Mouse (Mus musculus) CH12.LX (cell line): ENCODE data around the gene Serp2. TPM values are rescaled to one million over a fixed set of nuclear protein-coding genes. Genes with fewer than 3 reads are reported as not detected.

Experiments used
- DNase-seq: peaks from one replicate; pipeline ENCODE4 v3.0.0-alpha.2; 2013; ENCODE audit errors: extremely low read depth
- H3K27ac ChIP-seq: 2 replicates; pipeline ENCODE4 v1.5.1; 2012; ENCODE audit warnings: low read depth, mild to moderate bottlenecking, control low read depth, moderate library complexity; ENCODE audit not compliant: insufficient read depth
- H3K27me3 ChIP-seq: replicated peaks from 2 replicates; pipeline ENCODE3; 2012; ENCODE audit warnings: inconsistent platforms
- H3K36me3 ChIP-seq, 2 experiments: replicated peaks in 1 of 2; 2 replicates each; pipeline versions ENCODE3 to v1.6.1; 2012; ENCODE audit warnings: inconsistent platforms in 1 of 2, low read length in 1 of 2, mild to moderate bottlenecking in 1 of 2, mixed read lengths in 1 of 2, moderate library complexity in 1 of 2; ENCODE audit not compliant: control insufficient read depth in 1 of 2, insufficient read depth in 1 of 2
- H3K4me1 ChIP-seq, 2 experiments: 2 replicates each; pipeline ENCODE4 v1.6.1; 2012; ENCODE audit warnings: inconsistent platforms in 1 of 2, moderate library complexity in 1 of 2; ENCODE audit not compliant: insufficient read depth in 2 of 2, control insufficient read depth in 1 of 2
- H3K4me2 ChIP-seq: 2 replicates; pipeline ENCODE4 v1.6.1; 2012; ENCODE audit warnings: low read depth, mild to moderate bottlenecking, control low read depth; ENCODE audit not compliant: poor library complexity, insufficient read depth, severe bottlenecking
- H3K4me3 ChIP-seq, 3 experiments: fragments of 150-350 bp in 1 of 3; sonication (generic) in 1 of 3; replicated peaks in 1 of 3; 2 replicates each; pipeline versions ENCODE3 to v1.5.1; 2011 to 2012; ENCODE audit warnings: low read depth in 2 of 3, low read length in 2 of 3, mild to moderate bottlenecking in 2 of 3, moderate library complexity in 2 of 3, control low read depth in 1 of 3, improper control_type of control experiment in 1 of 3, inconsistent platforms in 1 of 3, mixed read lengths in 1 of 3; ENCODE audit not compliant: poor library complexity in 1 of 3
- H3K79me2 ChIP-seq: replicated peaks from 2 replicates; pipeline ENCODE4 v1.6.1; 2012; ENCODE audit warnings: mild to moderate bottlenecking, moderate library complexity; ENCODE audit not compliant: control insufficient read depth, poor library complexity, insufficient read depth, severe bottlenecking; ENCODE audit errors: extremely low read depth
- H3K9ac ChIP-seq: 2 replicates; pipeline ENCODE4 v1.6.1; 2012; ENCODE audit warnings: low read depth, mild to moderate bottlenecking, control low read depth, moderate library complexity; ENCODE audit not compliant: insufficient read depth
- H3K9me3 ChIP-seq: replicated peaks from 2 replicates; pipeline ENCODE3; 2012; ENCODE audit warnings: low read length, inconsistent platforms, mixed read lengths
- BHLHE40 ChIP-seq: IDR thresholded peaks from 2 replicates; pipeline ENCODE4 v1.6.1; 2011; ENCODE audit warnings: mild to moderate bottlenecking, low read depth, low read length, improper control_type of control experiment
- CHD1 ChIP-seq: IDR thresholded peaks from 2 replicates; pipeline ENCODE4 v1.6.1; 2012; ENCODE audit warnings: low read depth, low read length, improper control_type of control experiment, inconsistent platforms
- CHD2 ChIP-seq: IDR thresholded peaks from 2 replicates; pipeline ENCODE4 v1.6.1; 2011; ENCODE audit warnings: low read length, improper control_type of control experiment
- CTCF ChIP-seq, 2 experiments: IDR thresholded peaks in 1 of 2; conservative IDR thresholded peaks in 1 of 2; 2 replicates each; pipeline ENCODE4 v1.5.1; 2011 to 2012; ENCODE audit warnings: low read depth in 2 of 2, low read length in 2 of 2, improper control_type of control experiment in 1 of 2, inconsistent platforms in 1 of 2, mild to moderate bottlenecking in 1 of 2, moderate library complexity in 1 of 2
- EP300 ChIP-seq: IDR thresholded peaks from 2 replicates; pipeline ENCODE4 v1.6.1; 2011; ENCODE audit warnings: low read length, improper control_type of control experiment
- ETS1 ChIP-seq: conservative IDR thresholded peaks from 2 replicates; pipeline ENCODE4 v1.6.1; 2012; ENCODE audit warnings: low read depth, mild to moderate bottlenecking, inconsistent platforms, low read length, improper control_type of control experiment, moderate library complexity
- GABPA ChIP-seq: IDR thresholded peaks from 2 replicates; pipeline ENCODE4 v1.6.1; 2012; ENCODE audit warnings: low read depth, low read length, improper control_type of control experiment, inconsistent platforms; ENCODE audit not compliant: insufficient replicate concordance
- IRF4 ChIP-seq: IDR thresholded peaks from 2 replicates; pipeline ENCODE4 v1.6.1; 2014; ENCODE audit warnings: low read depth, mild to moderate bottlenecking, inconsistent platforms, low read length, improper control_type of control experiment
- JUN ChIP-seq: IDR thresholded peaks from 2 replicates; pipeline ENCODE4 v1.6.1; 2011; ENCODE audit warnings: low read depth, mild to moderate bottlenecking, low read length, improper control_type of control experiment, moderate library complexity; ENCODE audit not compliant: insufficient read depth
- JUND ChIP-seq: conservative IDR thresholded peaks from 2 replicates; pipeline ENCODE4 v1.6.1; 2011; ENCODE audit warnings: low read depth, low read length, improper control_type of control experiment
- KAT2A ChIP-seq: IDR thresholded peaks from 2 replicates; pipeline ENCODE4 v1.6.1; 2012; ENCODE audit warnings: low read length, improper control_type of control experiment, inconsistent platforms; ENCODE audit not compliant: insufficient replicate concordance
- MEF2A ChIP-seq: IDR thresholded peaks from 2 replicates; pipeline ENCODE4 v1.6.1; 2014; ENCODE audit warnings: low read depth, mild to moderate bottlenecking, inconsistent platforms, low read length, improper control_type of control experiment, borderline replicate concordance
- MYC ChIP-seq: IDR thresholded peaks from 2 replicates; pipeline ENCODE4 v1.6.1; 2011; ENCODE audit warnings: low read depth, mild to moderate bottlenecking, improper control_type of control experiment, low read length
- NRF1 ChIP-seq: IDR thresholded peaks from 2 replicates; pipeline ENCODE4 v1.6.1; 2014; ENCODE audit warnings: low read depth, mild to moderate bottlenecking, inconsistent platforms, low read length, improper control_type of control experiment, moderate library complexity
- PAX5 ChIP-seq: IDR thresholded peaks from 2 replicates; pipeline ENCODE4 v1.6.1; 2012; ENCODE audit warnings: low read length, inconsistent platforms, mixed read lengths
- POLR2A ChIP-seq: IDR thresholded peaks from 2 replicates; pipeline ENCODE4 v1.6.1; 2011; ENCODE audit warnings: low read depth, mild to moderate bottlenecking, improper control_type of control experiment, low read length
- POLR2AphosphoS2 ChIP-seq: IDR thresholded peaks from 2 replicates; pipeline ENCODE4 v1.6.1; 2011; ENCODE audit warnings: low read depth, low read length, improper control_type of control experiment
- RCOR1 ChIP-seq: conservative IDR thresholded peaks from 2 replicates; pipeline ENCODE4 v1.6.1; 2012; ENCODE audit warnings: low read depth, mild to moderate bottlenecking, inconsistent platforms, low read length, improper control_type of control experiment
- SIN3A ChIP-seq: IDR thresholded peaks from 2 replicates; pipeline ENCODE4 v1.6.1; 2012; ENCODE audit warnings: low read length, improper control_type of control experiment, inconsistent platforms
- SMC3 ChIP-seq: IDR thresholded peaks from 2 replicates; pipeline ENCODE4 v1.6.1; 2011; ENCODE audit warnings: low read depth, low read length, improper control_type of control experiment
- TBP ChIP-seq: conservative IDR thresholded peaks from 2 replicates; pipeline ENCODE4 v1.6.1; 2011; ENCODE audit warnings: low read depth, low read length, improper control_type of control experiment
- UBTF ChIP-seq: IDR thresholded peaks from 2 replicates; pipeline ENCODE4 v1.6.1; 2012; ENCODE audit warnings: low read depth, mild to moderate bottlenecking, inconsistent platforms, low read length, improper control_type of control experiment, moderate library complexity
- USF2 ChIP-seq: conservative IDR thresholded peaks from 2 replicates; pipeline ENCODE4 v1.6.1; 2011; ENCODE audit warnings: low read depth, low read length, improper control_type of control experiment
- ZC3H11A ChIP-seq: IDR thresholded peaks from 2 replicates; pipeline ENCODE4 v1.6.1; 2012; ENCODE audit warnings: low read depth, mild to moderate bottlenecking, inconsistent platforms, low read length, improper control_type of control experiment
- ZMIZ1 ChIP-seq: IDR thresholded peaks from 2 replicates; pipeline ENCODE4 v1.6.1; 2012; ENCODE audit warnings: low read depth, mild to moderate bottlenecking, inconsistent platforms, low read length, improper control_type of control experiment
- ZNF384 ChIP-seq: IDR thresholded peaks from 2 replicates; pipeline ENCODE4 v1.6.1; 2012; ENCODE audit warnings: low read depth, low read length, improper control_type of control experiment, inconsistent platforms
- dilution Hi-C: fragments of 300-500 bp; cut with MboI; formaldehyde crosslinking; loops from 2 replicates; pipeline ENCODE4 v1.14.3; 2020; ENCODE audit warnings: low sequenced_read_pairs; ENCODE audit not compliant: extremely low pct_unique_long_range_greater_than_20kb, extremely low pct_ligation_motif_present
- in situ Hi-C: fragments of 300-500 bp; cut with MboI; formaldehyde crosslinking; loops from 3 replicates; pipeline ENCODE4 v1.14.3; 2019; ENCODE audit warnings: low sequenced_read_pairs, low pct_ligation_motif_present, low pct_unique_long_range_greater_than_20kb, mixed read lengths
- polyA plus RNA-seq: library from polyadenylated mRNA; unstranded; fragments of >175 nt; gene quantifications from 2 replicates; pipeline ENCODE4 v1.2.1, GENCODE M21; 2012; ENCODE audit warnings: low read depth; ENCODE audit not compliant: insufficient read length
- total RNA-seq, 2 experiments: library from RNA; depleted of rRNA; stranded (reverse); fragments of 300-350 nt in 1 of 2; fragments of >200 nt in 1 of 2; gene quantifications; 2 replicates each; pipeline ENCODE4 v1.2.3; 2012 to 2014

Serp2 gene
- total and polyA plus RNA-seq, 3 experiments = not detected

- Histone ChIP-seq H3K27me3 (no peaks in the 10 kb centered on the region), H3K27ac (no peak overlapping the region), H3K36me3 (no peaks in the 10 kb centered on the region), H3K4me2 (no peak overlapping the region), H3K9ac (no peak overlapping the region), H3K79me2 (no peaks in the 10 kb centered on the region), H3K4me3 (no peak overlapping the region), H3K4me1 (peaks cover 6 to 16% of the 10 kb centered on the region in 2 experiments), H3K9me3 (no peaks in the 10 kb centered on the region)
- no peak for DNase-seq
- dilution Hi-C loops = no loop called here
- in situ Hi-C loops = no loop called here
- no peak for TF ChIP-seq SIN3A
- no peak for TF ChIP-seq GABPA
- no peak for TF ChIP-seq MEF2A
- TF ChIP-seq SMC3 = no peak
- TF ChIP-seq POLR2AphosphoS2 = no peak
- TF ChIP-seq TBP = no peak
- TF ChIP-seq CHD1 = no peak
- TF ChIP-seq ETS1 = no peak
- TF ChIP-seq BHLHE40 = no peak
- TF ChIP-seq JUND = no peak
- TF ChIP-seq MYC = no peak
Measured at GRCm38 (mm10) chr14:76541341-76541740, 15.3 kb downstream of the Serp2 start.

- Histone ChIP-seq H3K9ac (no peak overlapping the region), H3K4me1 (peaks cover 6 to 16% of the 10 kb centered on the region in 2 experiments), H3K9me3 (no peaks in the 10 kb centered on the region), H3K27ac (no peak overlapping the region), H3K4me2 (no peak overlapping the region), H3K4me3 (no peak overlapping the region), H3K27me3 (no peaks in the 10 kb centered on the region), H3K79me2 (no peaks in the 10 kb centered on the region), H3K36me3 (no peaks in the 10 kb centered on the region)
- in situ Hi-C loops = no loop called here
- no peak for DNase-seq
- TF ChIP-seq CHD2 (no peak), MEF2A (no peak)
- dilution Hi-C loops = no loop called here
Measured at GRCm38 (mm10) chr14:76540005-76540670, 16.6 kb downstream of the Serp2 start.

GRCm38 (mm10) chr14:76536921-76537320 is 19.8 kb downstream of the Serp2 start:
- TF ChIP-seq ZMIZ1 (no peak), JUN (no peak), BHLHE40 (no peak), POLR2AphosphoS2 (no peak), CHD2 (no peak), TBP (no peak), CTCF (conservative IDR thresholded peaks at IDR 0.05 in 1 of 2, IDR thresholded peaks at IDR 0.05 in 1 of 2; ENCODE audit: low read depth in 2 of 2, low read length in 2 of 2) (no peak), NRF1 (no peak), PAX5 (no peak), EP300 (no peak), USF2 (no peak), IRF4 (no peak), KAT2A (no peak), ZNF384 (no peak), POLR2A (no peak), UBTF (no peak), RCOR1 (no peak), CHD1 (no peak), ZC3H11A (no peak), SIN3A (no peak)
- Histone ChIP-seq H3K4me2 (no peak overlapping the region), H3K27ac (no peak overlapping the region), H3K9me3 (no peaks in the 10 kb centered on the region), H3K4me3 (no peak overlapping the region), H3K4me1 (peaks cover 0 to 3% of the 10 kb centered on the region in 2 experiments; a peak in 1 of 4 replicates), H3K9ac (no peak overlapping the region), H3K36me3 (no peaks in the 10 kb centered on the region), H3K79me2 (no peaks in the 10 kb centered on the region), H3K27me3 (no peaks in the 10 kb centered on the region)
- in situ Hi-C loops (no loop called here), dilution Hi-C loops (no loop called here)
- DNase-seq = no peak
